Mouse (Mus musculus): ENCODE results near the gene Rad51d. TPM values are rescaled to one million over a fixed set of nuclear protein-coding genes. Genes with fewer than 3 reads are reported as not detected.

Rad51d gene
- total RNA-seq, 2 experiments from 2014 or later, result 18.0 to 21.0 TPM

- no peak for DNase-seq (ENCODE audit: low spot score in 2 of 2)
- intact Hi-C loops (cut with DNase I), result no loop called here
Measured at GRCm38 (mm10) chr11:82863059-82863458, 27.4 kb downstream of the Rad51d start.

DNA sequence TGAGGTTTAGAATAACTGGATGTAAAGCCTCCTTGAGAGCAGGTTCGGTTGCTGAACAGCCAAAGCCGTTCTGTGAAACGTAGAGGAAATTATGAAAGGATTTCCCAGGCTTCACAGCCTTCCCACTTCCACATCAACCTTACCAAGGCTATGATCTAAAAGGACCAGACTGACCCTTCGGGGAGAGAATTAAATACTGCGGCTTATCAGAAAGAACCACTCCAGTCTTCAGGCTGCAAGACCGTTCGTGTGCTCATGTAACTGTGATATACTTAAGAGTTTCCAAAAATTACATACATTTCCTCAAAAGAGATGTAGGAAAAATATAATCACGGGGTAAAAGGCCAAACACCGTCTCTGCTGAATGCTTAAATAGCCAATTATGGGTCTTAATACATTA is 27.8 kb downstream of the Rad51d start:
- DNase-seq (ENCODE audit: low spot score in 2 of 2), result no peak
- intact Hi-C loops (cut with DNase I), result no loop called here

DNA sequence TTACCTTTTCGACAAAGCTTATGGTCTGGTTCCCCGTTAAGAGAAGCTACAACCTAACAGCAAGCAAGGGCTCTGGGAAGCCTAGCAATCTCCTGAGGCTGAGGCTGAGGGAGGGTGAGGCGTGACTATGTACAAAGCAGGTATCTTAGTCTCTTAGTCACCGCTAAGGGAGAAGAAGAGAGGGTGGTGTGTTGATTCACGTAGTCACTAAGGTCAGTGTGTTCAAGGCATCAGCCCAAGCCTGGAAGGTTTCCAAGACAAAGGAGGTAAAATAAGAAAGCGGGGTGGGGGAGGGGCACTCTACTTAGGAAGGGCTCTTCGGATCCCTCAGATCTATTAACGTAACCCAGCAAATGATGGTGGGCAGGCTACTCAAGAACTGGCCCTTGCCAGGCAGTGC is 28.9 kb downstream of the Rad51d start:
- no peak for DNase-seq (ENCODE audit: low spot score in 2 of 2)
- intact Hi-C loops (cut with DNase I), result no loop called here

GRCm38 (mm10) chr11:82860759-82861158 is 29.7 kb downstream of the Rad51d start:
- DNase-seq (ENCODE audit: low spot score in 2 of 2), result no peak
- intact Hi-C loops (cut with DNase I), result no loop called here

GRCm38 (mm10) chr11:82857307-82857848 is 33.0 kb downstream of the Rad51d start:
- intact Hi-C loops (cut with DNase I), result no loop called here
- DNase-seq (ENCODE audit: low spot score in 2 of 2), result no peak

GRCm38 (mm10) chr11:82856032-82856431 is 34.4 kb downstream of the Rad51d start:
- intact Hi-C loops (cut with DNase I), result no loop called here

GRCm38 (mm10) chr11:82855327-82855973 is 35.0 kb downstream of the Rad51d start:
- DNase-seq (ENCODE audit: low spot score in 2 of 2), result no peak
- intact Hi-C loops (cut with DNase I), result no loop called here

More at GRCm38 (mm10) chr11:82856032-82856431, 34.4 kb downstream of the Rad51d start:
- no peak for DNase-seq (ENCODE audit: low spot score in 2 of 2)

DNA sequence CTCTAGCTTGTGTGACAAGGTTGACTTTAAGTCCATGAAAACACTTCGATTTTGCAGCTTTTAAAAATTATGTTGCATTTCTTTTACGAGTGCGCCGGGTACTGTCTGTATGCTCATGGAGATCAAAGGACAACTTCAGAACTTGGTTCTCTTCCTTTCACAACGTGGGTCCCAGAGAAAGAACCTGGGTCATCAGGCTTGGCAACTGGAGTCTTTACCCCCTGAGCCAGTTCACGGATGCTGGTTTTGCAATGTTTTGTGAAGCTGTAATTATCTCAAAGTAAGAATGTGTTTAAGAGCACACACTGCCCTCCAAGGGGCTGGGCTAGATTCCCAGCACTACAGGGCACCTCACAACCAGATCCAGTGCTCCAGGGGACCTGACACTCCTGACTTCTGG is 36.3 kb downstream of the Rad51d start:
- DNase-seq (ENCODE audit: low spot score in 2 of 2), result no peak
- intact Hi-C loops (cut with DNase I), result no loop called here

GRCm38 (mm10) chr11:82852958-82853357 is 37.5 kb downstream of the Rad51d start:
- DNase-seq (ENCODE audit: low spot score in 2 of 2), result no peak
- intact Hi-C loops (cut with DNase I), result no loop called here

DNA sequence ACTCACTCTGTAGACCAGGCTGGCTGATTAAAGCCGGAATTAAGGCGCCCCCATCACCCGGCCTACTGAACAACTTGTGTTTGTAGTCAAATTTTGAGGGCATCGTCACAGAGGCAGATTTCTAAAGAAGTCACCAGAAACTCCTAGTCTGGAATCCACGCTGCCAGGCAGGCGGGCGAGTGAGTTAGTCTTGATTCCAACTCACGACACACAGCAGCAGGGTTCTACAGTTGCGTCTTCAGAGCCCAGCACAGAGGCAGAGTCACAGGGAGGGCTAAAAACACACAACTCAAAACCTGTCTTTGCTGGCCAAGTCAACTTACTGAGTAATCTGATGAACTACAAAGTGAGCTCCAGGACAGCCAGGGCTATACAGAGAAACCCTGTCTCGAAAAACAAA is 37.9 kb downstream of the Rad51d start:
- intact Hi-C loops (cut with DNase I), result no loop called here
- DNase-seq (ENCODE audit: low spot score in 2 of 2), result no peak

GRCm38 (mm10) chr11:82852115-82852514 is 38.3 kb downstream of the Rad51d start:
- DNase-seq (ENCODE audit: low spot score in 2 of 2), result no peak
- intact Hi-C loops (cut with DNase I), result no loop called here

DNA sequence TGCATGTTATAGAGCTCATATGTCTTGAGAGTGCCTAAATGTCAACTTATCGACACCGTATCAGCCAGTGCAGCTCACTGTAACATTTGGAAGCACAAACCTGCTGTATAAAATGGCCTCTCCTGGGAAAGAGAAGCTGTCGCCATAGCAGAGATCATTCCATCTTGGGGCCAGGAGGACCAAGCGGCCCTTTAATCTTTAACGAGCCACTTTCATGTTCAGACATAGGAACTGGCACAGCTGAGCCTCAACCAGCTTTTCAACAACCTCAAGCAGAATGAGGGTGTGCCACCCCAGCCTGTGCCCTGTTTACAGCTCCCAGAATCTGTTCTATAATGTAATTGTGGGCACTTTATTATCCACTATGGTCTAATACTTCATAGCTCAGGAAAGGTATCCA is 40.2 kb downstream of the Rad51d start:
- intact Hi-C loops (cut with DNase I), result no loop called here

GRCm38 (mm10) chr11:82847571-82848000 is 42.8 kb downstream of the Rad51d start:
- intact Hi-C loops (cut with DNase I), result no loop called here
- DNase-seq (ENCODE audit: low spot score in 2 of 2), result no peak

More for the DNA sequence above, 40.2 kb downstream of the Rad51d start:
- no peak for DNase-seq (ENCODE audit: low spot score in 2 of 2)

- intact Hi-C loops (cut with DNase I), result no loop called here
Measured at GRCm38 (mm10) chr11:82846938-82847337, 43.5 kb downstream of the Rad51d start.

DNA sequence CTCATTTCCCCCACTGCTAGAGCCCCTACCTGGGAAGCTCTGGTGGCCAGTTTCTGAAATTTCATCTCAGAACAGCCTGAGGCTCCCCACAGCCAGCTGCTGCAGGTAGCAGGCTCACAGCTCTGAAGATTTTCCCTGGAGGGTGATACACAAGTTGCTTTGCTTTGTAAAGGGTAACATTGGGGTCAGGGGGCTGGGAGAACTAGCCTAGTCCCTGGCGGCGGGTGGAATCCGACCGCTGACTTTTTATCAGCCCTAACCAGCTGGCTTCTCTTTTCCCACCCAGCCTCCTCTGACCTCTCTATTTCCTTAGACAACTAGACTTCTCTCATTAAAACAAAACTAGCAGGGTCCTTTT is 44.4 kb downstream of the Rad51d start:
- no peak for DNase-seq (ENCODE audit: low spot score in 2 of 2)
- intact Hi-C loops (cut with DNase I), result no loop called here

More at GRCm38 (mm10) chr11:82846938-82847337, 43.5 kb downstream of the Rad51d start:
- no peak for DNase-seq (ENCODE audit: low spot score in 2 of 2)

DNA sequence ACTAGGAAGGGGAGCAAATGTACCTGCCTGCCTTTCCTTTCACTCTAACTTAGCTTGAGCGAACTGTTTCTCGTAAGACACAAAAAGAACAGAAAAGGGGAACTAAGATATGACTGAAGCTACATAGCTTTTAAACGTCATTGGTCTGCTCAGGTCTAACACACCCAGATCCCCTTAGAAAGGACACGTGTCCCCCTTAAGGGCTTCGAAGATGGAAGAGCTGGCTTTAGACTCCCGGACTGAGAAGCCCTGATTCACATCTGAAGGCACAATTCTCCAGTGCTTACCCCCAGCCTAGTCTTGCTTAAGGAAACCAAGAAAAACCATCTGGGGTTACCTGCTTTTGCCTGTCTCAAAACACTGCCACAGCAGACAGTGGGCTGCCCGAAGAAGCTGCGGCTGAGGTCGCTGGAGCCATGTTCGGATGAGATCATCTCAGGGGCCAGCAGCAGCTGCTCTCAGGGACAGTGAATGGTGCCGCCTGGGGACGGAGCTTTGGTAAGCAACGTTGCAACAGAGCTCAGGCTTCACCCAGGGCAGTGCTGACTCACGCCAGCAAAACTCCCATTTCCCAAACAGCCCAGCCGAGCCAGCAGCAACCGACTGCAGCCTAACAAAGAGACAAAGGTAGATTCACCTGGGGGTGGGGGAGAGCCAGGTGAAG is 44.9 kb downstream of the Rad51d start:
- intact Hi-C loops (cut with DNase I), result no loop called here
- DNase-seq (ENCODE audit: low spot score in 2 of 2), result peak; percentile 29 to 34

- intact Hi-C loops (cut with DNase I), result no loop called here
- no peak for DNase-seq (ENCODE audit: low spot score in 2 of 2)
Measured at GRCm38 (mm10) chr11:82844771-82845414, 45.5 kb downstream of the Rad51d start.

GRCm38 (mm10) chr11:82838511-82838910 is 51.9 kb downstream of the Rad51d start:
- intact Hi-C loops (cut with DNase I), result no loop called here

GRCm38 (mm10) chr11:82837848-82838247 is 52.6 kb downstream of the Rad51d start:
- DNase-seq (ENCODE audit: low spot score in 2 of 2), result no peak
- intact Hi-C loops (cut with DNase I), result no loop called here

More at GRCm38 (mm10) chr11:82838511-82838910, 51.9 kb downstream of the Rad51d start:
- DNase-seq (ENCODE audit: low spot score in 2 of 2), result no peak

GRCm38 (mm10) chr11:82837192-82837591 is 53.2 kb downstream of the Rad51d start:
- no peak for DNase-seq (ENCODE audit: low spot score in 2 of 2)
- intact Hi-C loops (cut with DNase I), result no loop called here
